Mouse (Mus musculus) spleen, adult 2 months (tissue): Measurements from ENCODE around the gene Rxfp4. TPM values are rescaled to one million over a fixed set of nuclear protein-coding genes. Genes with fewer than 3 reads are reported as not detected.
A peak's percentile ranks its signal among the peaks of the same experiment; 100 is the strongest.

Experiments
- DNase-seq, 2 experiments: peaks; one replicate each; pipeline versions ENCODE4 v3.0.0 to v3.0.0-alpha.2; 2012 to 2021; ENCODE audit warnings: low spot score in 2 of 2, low read depth in 1 of 2
- H3K27ac ChIP-seq: fragments of 200-500 bp; 2 replicates; pipeline ENCODE4 v1.5.1; 2012; ENCODE audit warnings: low read length, inconsistent platforms; ENCODE audit not compliant: insufficient read depth
- H3K27me3 ChIP-seq: fragments of 200-500 bp; 2 replicates; pipeline ENCODE4 v1.6.1; 2012; ENCODE audit warnings: mild to moderate bottlenecking, moderate library complexity, low read length, inconsistent platforms; ENCODE audit not compliant: control insufficient read depth, insufficient read depth
- H3K36me3 ChIP-seq: fragments of 200-500 bp; 2 replicates; pipeline ENCODE4 v1.6.1; 2012; ENCODE audit warnings: mild to moderate bottlenecking, low read length, inconsistent platforms; ENCODE audit not compliant: control insufficient read depth, insufficient read depth
- H3K4me1 ChIP-seq: fragments of 200-500 bp; 2 replicates; pipeline ENCODE4 v1.6.1; 2011; ENCODE audit warnings: inconsistent platforms; ENCODE audit not compliant: control insufficient read depth, insufficient read depth, insufficient read length
- H3K4me3 ChIP-seq: fragments of 200-500 bp; 2 replicates; pipeline ENCODE4 v1.5.1; 2011; ENCODE audit warnings: mild to moderate bottlenecking, inconsistent platforms; ENCODE audit not compliant: insufficient read depth, insufficient read length; ENCODE audit errors: extremely low read depth
- CTCF ChIP-seq: fragments of 200-500 bp; IDR thresholded peaks from 2 replicates; pipeline ENCODE4 v1.5.1; 2011; ENCODE audit warnings: mild to moderate bottlenecking, inconsistent platforms; ENCODE audit not compliant: insufficient read depth, insufficient read length, insufficient replicate concordance; ENCODE audit errors: extremely low read depth
- POLR2A ChIP-seq: fragments of 200-500 bp; IDR thresholded peaks from 2 replicates; pipeline ENCODE4 v1.6.1; 2011; ENCODE audit warnings: low read depth, low read length, inconsistent platforms
- WGBS: fragments of 180-500 bp; shearing (Covaris S2); methylation state at CpG from one replicate; pipeline ENCODE4 v1.1.7; 2018; 5-methylcytosine and 5-hydroxymethylcytosine counted together
- polyA plus RNA-seq: library from polyadenylated mRNA; depleted of rRNA; stranded (reverse); fragments of >200 nt; gene quantifications from 2 replicates; pipeline ENCODE4 v1.2.3, GENCODE M21; 2012

Rxfp4 gene
- polyA plus RNA-seq, 1 experiment = not detected

GRCm38 (mm10) chr3:88664095-88664494 is 11.2 kb upstream of the Rxfp4 start:
- H3K27ac ChIP-seq = no peak overlapping the region
- no peaks in the 10 kb centered on the region for H3K36me3 ChIP-seq
- H3K4me3 ChIP-seq = no peak overlapping the region
- peak in 1 of 2 experiments; percentile 29 for DNase-seq
- 8% methylated on average over 4 of the region's 4 CpGs for WGBS
- TF ChIP-seq CTCF = no peak
- no peak for TF ChIP-seq POLR2A
- no peaks in the 10 kb centered on the region for H3K27me3 ChIP-seq
- peaks cover 6% of the 10 kb centered on the region for H3K4me1 ChIP-seq

DNA sequence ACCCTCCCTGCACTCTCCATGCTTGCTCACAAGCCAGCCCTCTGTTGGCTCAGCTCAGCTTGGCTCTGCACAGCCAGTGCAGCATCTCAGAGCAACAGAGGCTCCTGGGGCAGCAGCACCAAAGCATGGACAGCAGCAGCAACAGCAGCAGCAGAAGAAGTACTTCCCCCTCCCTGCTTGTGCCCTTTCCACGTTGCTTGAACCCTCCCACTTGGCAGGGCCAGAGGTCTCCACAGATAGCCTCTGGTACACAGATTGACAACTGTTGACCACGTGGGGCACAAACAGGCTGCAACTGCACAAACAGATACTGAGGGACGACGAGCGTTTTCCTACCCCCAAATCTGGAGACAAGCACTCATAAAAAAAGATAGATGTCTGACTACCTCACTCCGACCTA is 6.9 kb upstream of the Rxfp4 start:
- Histone ChIP-seq H3K4me1 (peaks cover 6% of the 10 kb centered on the region), H3K27me3 (no peaks in the 10 kb centered on the region), H3K36me3 (no peaks in the 10 kb centered on the region), H3K27ac (no peak overlapping the region), H3K4me3 (no peak overlapping the region)
- WGBS = 45% methylated on average over 6 of the region's 6 CpGs
- no peak for DNase-seq
- no peak for TF ChIP-seq CTCF
- TF ChIP-seq POLR2A = no peak

GRCm38 (mm10) chr3:88658441-88659127 is 5.6 kb upstream of the Rxfp4 start:
- 81% methylated on average over 5 of the region's 5 CpGs for WGBS
- Histone ChIP-seq H3K36me3 (no peaks in the 10 kb centered on the region), H3K4me3 (no peak overlapping the region), H3K4me1 (no peaks in the 10 kb centered on the region; the same call in 1 of the 2 replicates), H3K27ac (no peak overlapping the region), H3K27me3 (no peaks in the 10 kb centered on the region)
- no peak for DNase-seq
- TF ChIP-seq POLR2A (no peak), CTCF (no peak)

DNA sequence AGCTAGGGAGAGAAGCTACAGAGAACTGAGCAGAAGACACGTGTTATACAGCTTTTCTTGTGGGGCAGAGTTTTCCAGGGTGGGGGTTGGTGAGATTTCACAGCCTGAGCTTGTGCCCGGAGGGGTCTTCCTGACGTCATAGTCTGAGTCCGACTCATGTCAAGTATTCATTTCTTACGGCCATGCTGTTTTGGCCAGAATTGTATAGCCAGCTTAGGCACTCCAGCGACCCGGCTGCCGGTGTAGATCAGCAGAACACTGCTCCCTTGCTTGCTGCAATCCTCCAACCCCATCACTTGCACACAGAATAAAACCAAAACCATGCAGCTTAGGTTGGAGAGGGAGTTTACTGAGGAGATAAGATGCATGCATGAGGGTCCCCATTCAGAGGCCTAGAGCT is 2.7 kb upstream of the Rxfp4 start:
- Histone ChIP-seq H3K27me3 (no peaks in the 10 kb centered on the region), H3K4me1 (peaks cover 11% of the 10 kb centered on the region), H3K4me3 (no peak overlapping the region), H3K36me3 (no peaks in the 10 kb centered on the region), H3K27ac (no peak overlapping the region)
- WGBS = 90% methylated on average over 8 of the region's 8 CpGs
- TF ChIP-seq POLR2A (no peak), CTCF (no peak)
- DNase-seq = no peak

GRCm38 (mm10) chr3:88654621-88655020 is 1.7 kb upstream of the Rxfp4 start:
- TF ChIP-seq POLR2A (no peak), CTCF (no peak)
- Histone ChIP-seq H3K27ac (no peak overlapping the region), H3K4me1 (peaks cover 14% of the 10 kb centered on the region), H3K4me3 (no peak overlapping the region), H3K36me3 (no peaks in the 10 kb centered on the region), H3K27me3 (no peaks in the 10 kb centered on the region)
- 76% methylated on average over 4 of the region's 4 CpGs for WGBS
- no peak for DNase-seq

- no peak for TF ChIP-seq POLR2A
- TF ChIP-seq CTCF = no peak
- H3K36me3 ChIP-seq = no peaks in the 10 kb centered on the region
- H3K4me1 ChIP-seq = peaks cover 21% of the 10 kb centered on the region; the same call in 1 of the 2 replicates
- WGBS = 89% methylated on average over 6 of the region's 6 CpGs
- no peak overlapping the region for H3K4me3 ChIP-seq
- H3K27ac ChIP-seq = no peak overlapping the region
- no peak for DNase-seq
- no peaks in the 10 kb centered on the region for H3K27me3 ChIP-seq
These were observed 801 bp upstream of the Rxfp4 start for GRCm38 (mm10) chr3:88653516-88654370.
